Mouse (Mus musculus) bone marrow, adult 2 months (tissue): ENCODE measurements around the gene Mycbp. TPM values are rescaled to one million over a fixed set of nuclear protein-coding genes. Genes with fewer than 3 reads are reported as not detected.
A peak's percentile ranks its signal among the peaks of the same experiment; 100 is the strongest.
"Not testable (repeated sequence)": the region's sequence is repeated elsewhere in the genome, so short reads cannot be mapped to it uniquely, and the experiment has no call there.

Experiments used
- H3K27ac ChIP-seq: fragments of 200-500 bp; 2 replicates; pipeline ENCODE4 v1.5.1; 2012; ENCODE audit warnings: low read depth, mild to moderate bottlenecking, control low read depth, inconsistent platforms, low read length; ENCODE audit not compliant: control insufficient read depth, poor library complexity, insufficient read depth
- H3K4me1 ChIP-seq: fragments of 200-500 bp; 2 replicates; pipeline ENCODE4 v1.6.1; 2011; ENCODE audit warnings: low read length; ENCODE audit not compliant: control insufficient read depth, insufficient read depth
- H3K4me3 ChIP-seq: fragments of 200-500 bp; replicated peaks from 2 replicates; pipeline ENCODE3; 2011; ENCODE audit warnings: mild to moderate bottlenecking, low read depth, low read length, control low read depth; ENCODE audit not compliant: control insufficient read depth
- CTCF ChIP-seq: fragments of 200-500 bp; IDR thresholded peaks from 2 replicates; pipeline ENCODE4 v1.5.1; 2011; ENCODE audit warnings: low read length, control low read depth; ENCODE audit not compliant: control insufficient read depth, insufficient read depth
- POLR2A ChIP-seq: fragments of 200-500 bp; IDR thresholded peaks from 2 replicates; pipeline ENCODE4 v1.6.1; 2011; ENCODE audit warnings: low read depth, mild to moderate bottlenecking, control low read depth, low read length, borderline replicate concordance; ENCODE audit not compliant: control insufficient read depth
- WGBS: fragments of 180-500 bp; shearing (Covaris S2); methylation state at CpG from one replicate; pipeline ENCODE4 v1.1.7; 2018; 5-methylcytosine and 5-hydroxymethylcytosine counted together
- polyA plus RNA-seq: library from polyadenylated mRNA; stranded (reverse); fragments of >200 nt; gene quantifications from 2 replicates; pipeline ENCODE4 v1.2.4, GENCODE M21; 2011; ENCODE audit warnings: low replicate concordance; ENCODE audit not compliant: missing spikeins, insufficient read depth, insufficient read length

The Mycbp gene
- polyA plus RNA-seq, 1 experiment, result 35.6 TPM

- Histone ChIP-seq H3K27ac (peak overlapping the region; percentile 32; the same call in 1 of the 2 replicates), H3K4me1 (no peaks in the 10 kb centered on the region; the same call in 1 of the 2 replicates), H3K4me3 (no peak overlapping the region)
- TF ChIP-seq CTCF (no peak), POLR2A (no peak)
Measured at GRCm38 (mm10) chr4:123927961-123928360, 23.3 kb downstream of the Mycbp start.

GRCm38 (mm10) chr4:123929994-123930393, 25.4 kb downstream of the Mycbp start:
- WGBS, result 90% methylated on average over 4 of the region's 4 CpGs
- no peak overlapping the region for H3K4me3 ChIP-seq
- no peaks in the 10 kb centered on the region; the same call in 1 of the 2 replicates for H3K4me1 ChIP-seq
- no peak overlapping the region for H3K27ac ChIP-seq
- TF ChIP-seq CTCF (no peak), POLR2A (no peak)

- H3K4me3 ChIP-seq, result no peak overlapping the region
Measured at GRCm38 (mm10) chr4:123934306-123934705, 29.7 kb downstream of the Mycbp start.

GRCm38 (mm10) chr4:123936059-123936458, 31.4 kb downstream of the Mycbp start:
- WGBS, result 86% methylated on average over 7 of the region's 7 CpGs
- TF ChIP-seq CTCF, result no peak
- no peak for TF ChIP-seq POLR2A

More at GRCm38 (mm10) chr4:123934306-123934705, 29.7 kb downstream of the Mycbp start:
- TF ChIP-seq CTCF (no peak), POLR2A (no peak)
- Histone ChIP-seq H3K27ac (no peak overlapping the region), H3K4me1 (no peaks in the 10 kb centered on the region)
- 86% methylated on average over 4 of the region's 4 CpGs for WGBS

GRCm38 (mm10) chr4:123939838-123940237, 35.2 kb downstream of the Mycbp start:
- Histone ChIP-seq H3K4me3 (no peak overlapping the region), H3K4me1 (peaks cover 1% of the 10 kb centered on the region), H3K27ac (no peak overlapping the region)
- no peak for TF ChIP-seq POLR2A
- no peak for TF ChIP-seq CTCF
- WGBS, result 1% methylated on average over 4 of the region's 4 CpGs

More at GRCm38 (mm10) chr4:123936059-123936458, 31.4 kb downstream of the Mycbp start:
- Histone ChIP-seq H3K4me1 (no peaks in the 10 kb centered on the region; the same call in 1 of the 2 replicates), H3K4me3 (no peak overlapping the region), H3K27ac (no peak overlapping the region)

GRCm38 (mm10) chr4:123940878-123941277, 36.2 kb downstream of the Mycbp start:
- 7% methylated on average over 7 of the region's 7 CpGs for WGBS
- not testable (repeated sequence) for H3K4me1 ChIP-seq, H3K4me3 ChIP-seq, H3K27ac ChIP-seq

GRCm38 (mm10) chr4:123946701-123947100, 42.1 kb downstream of the Mycbp start:
- peaks cover 1% of the 10 kb centered on the region for H3K4me1 ChIP-seq
- no peak overlapping the region for H3K4me3 ChIP-seq
- no peak for TF ChIP-seq POLR2A
- no peak for TF ChIP-seq CTCF
- 90% methylated on average over 4 of the region's 4 CpGs for WGBS
- no peak overlapping the region for H3K27ac ChIP-seq

- Histone ChIP-seq H3K4me1 (peaks cover under 1% of the 10 kb centered on the region), H3K4me3 (no peak overlapping the region), H3K27ac (no peak overlapping the region)
- TF ChIP-seq POLR2A (no peak), CTCF (no peak)
- 78% methylated on average over 5 of the region's 5 CpGs for WGBS
Measured at GRCm38 (mm10) chr4:123947149-123947548, 42.5 kb downstream of the Mycbp start.

- 85% methylated on average over 6 of the region's 6 CpGs for WGBS
- Histone ChIP-seq H3K27ac (no peak overlapping the region), H3K4me1 (no peaks in the 10 kb centered on the region; the same call in 1 of the 2 replicates), H3K4me3 (no peak overlapping the region)
- no peak for TF ChIP-seq POLR2A
- no peak for TF ChIP-seq CTCF
Measured at GRCm38 (mm10) chr4:123948901-123949300, 44.3 kb downstream of the Mycbp start.
